In the genomic region with DNA sequence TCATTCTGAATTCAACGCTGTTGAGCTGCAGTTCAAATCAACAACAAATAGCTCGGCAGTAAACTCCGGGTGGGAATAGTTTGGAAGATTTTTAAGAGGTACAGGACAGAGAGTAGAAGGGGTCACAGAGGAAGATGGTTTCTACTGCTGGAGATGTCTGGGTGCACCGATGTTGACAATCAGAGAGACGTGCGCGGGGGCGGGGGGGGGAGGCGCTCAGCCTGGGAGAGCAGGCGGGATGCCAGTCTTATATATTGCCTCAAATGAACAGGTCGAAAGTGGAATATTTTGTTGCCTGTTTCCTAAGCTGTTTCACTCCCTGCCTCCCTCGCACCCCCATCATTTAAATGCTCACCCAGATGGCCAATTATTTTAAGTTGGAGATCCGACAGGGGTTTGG, we compare ENCODE assay signal across 9 mouse cellular contexts.
DNase-seq lines count a peak whose midpoint lies in the region; ATAC-seq and TF ChIP-seq lines count a peak whose summit lies in the region.
"Had no signal": no experiment of that assay in that cellular context is flagged by ENCODE, and none has a peak within 500 bp of the region (broad histone marks: within the 10 kb centered on the region; RNA-seq: fewer than 3 reads in every experiment).

No protein-coding gene starts in this region.

- no peak for DNase-seq in heart, postnatal 10 days
- peak; percentile 31 for DNase-seq in brain, embryonic 14.5 days (ENCODE audit: low read depth)
- DNase-seq in frontal cortex, postnatal 10 days (ENCODE audit: low spot score in 2 of 2) = no peak
- DNase-seq in left cerebral cortex, postnatal 36 days (ENCODE audit: low spot score in 2 of 2) = no peak
- no peak for DNase-seq in kidney, postnatal 4 days
- DNase-seq: cerebellum, adult 9-11 months had no signal

- 0 out of 2 replicates have a peak, but pooled peaks cover 2% of the 10 kb centered on the region for H3K4me1 ChIP-seq in heart, embryonic 15.5 days (replicated peaks)
- H3K4me1 ChIP-seq in forebrain, embryonic 15.5 days = peaks cover 9% of the 10 kb centered on the region
- peaks cover 15% of the 10 kb centered on the region for H3K4me1 ChIP-seq in limb, embryonic 15.5 days

- TF ChIP-seq CTCF in brain, embryonic 14.5 days (IDR thresholded peaks at IDR 0.05; ENCODE audit: borderline replicate concordance, extremely low read depth, insufficient read depth, insufficient read length) = no peak

- 19% methylated on average over 13 of the region's 13 CpGs for WGBS in heart, embryonic 15.5 days
- WGBS in forebrain, embryonic 15.5 days = 2% methylated on average over 13 of the region's 13 CpGs
- WGBS in limb, embryonic 15.5 days = 8% methylated on average over 13 of the region's 13 CpGs

- H3K4me3 ChIP-seq in heart, embryonic 15.5 days = peak overlapping the region; percentile 19; the same call in 1 of the 2 replicates
- H3K4me3 ChIP-seq in forebrain, embryonic 15.5 days = peak overlapping the region; percentile 21
- 0 out of 2 replicates have a peak overlapping the region, but pooled peaks have one; percentile 7 for H3K4me3 ChIP-seq in limb, embryonic 15.5 days

- H3K9me3 ChIP-seq in heart, embryonic 15.5 days (replicated peaks) = no peaks in the 10 kb centered on the region
- H3K9me3 ChIP-seq in forebrain, embryonic 15.5 days = no peaks in the 10 kb centered on the region
- H3K9me3 ChIP-seq in limb, embryonic 15.5 days = no peaks in the 10 kb centered on the region

- peak overlapping the region; percentile 55 for H3K4me2 ChIP-seq in heart, embryonic 15.5 days
- peak overlapping the region; percentile 53 for H3K4me2 ChIP-seq in forebrain, embryonic 15.5 days (replicated peaks)
- H3K4me2 ChIP-seq in limb, embryonic 15.5 days = peak overlapping the region; percentile 30

- no peaks in the 10 kb centered on the region for H3K36me3 ChIP-seq in heart, embryonic 15.5 days
- no peaks in the 10 kb centered on the region for H3K36me3 ChIP-seq in forebrain, embryonic 15.5 days
- no peaks in the 10 kb centered on the region for H3K36me3 ChIP-seq in limb, embryonic 15.5 days

- H3K27ac ChIP-seq in heart, embryonic 15.5 days = no peak overlapping the region
- no peak overlapping the region for H3K27ac ChIP-seq in forebrain, embryonic 15.5 days (replicated peaks)
- no peak overlapping the region for H3K27ac ChIP-seq in limb, embryonic 15.5 days

- no peak for TF ChIP-seq POLR2A in brain, embryonic 14.5 days (IDR thresholded peaks at IDR 0.05; ENCODE audit: borderline replicate concordance, extremely low read depth, insufficient read depth, insufficient read length, poor library complexity, severe bottlenecking)

- H3K9ac ChIP-seq in heart, embryonic 15.5 days = no peak overlapping the region
- peak overlapping the region; percentile 10; the same call in 1 of the 2 replicates for H3K9ac ChIP-seq in forebrain, embryonic 15.5 days (replicated peaks)
- H3K9ac ChIP-seq in limb, embryonic 15.5 days = no peak overlapping the region

- intact Hi-C loops in heart, postnatal 10 days (cut with DNase I) = loop anchor here (5.0 kb wide), 1 partner anchor 246 kb away; no protein-coding TSS in a partner anchor
- intact Hi-C loops in left cerebral cortex, postnatal 36 days (cut with DNase I) = no loop called here

- no peak for ATAC-seq in heart, embryonic 15.5 days (replicated peaks; ENCODE audit: insufficient number of reproducible peaks, insufficient read depth, low FRiP score, low read depth)
- ATAC-seq in forebrain, embryonic 15.5 days (replicated peaks) = peak; percentile 27
- no peak for ATAC-seq in limb, embryonic 15.5 days (ENCODE audit: insufficient number of reproducible peaks, low FRiP score, low TSS enrichment, low read depth)

- no peaks in the 10 kb centered on the region for H3K27me3 ChIP-seq in heart, embryonic 15.5 days
- no peaks in the 10 kb centered on the region for H3K27me3 ChIP-seq in forebrain, embryonic 15.5 days
- peaks cover 3% of the 10 kb centered on the region; the same call in 1 of the 2 replicates for H3K27me3 ChIP-seq in limb, embryonic 15.5 days
